ENCODE assay signal across 10 mouse cellular contexts in the genomic region with DNA sequence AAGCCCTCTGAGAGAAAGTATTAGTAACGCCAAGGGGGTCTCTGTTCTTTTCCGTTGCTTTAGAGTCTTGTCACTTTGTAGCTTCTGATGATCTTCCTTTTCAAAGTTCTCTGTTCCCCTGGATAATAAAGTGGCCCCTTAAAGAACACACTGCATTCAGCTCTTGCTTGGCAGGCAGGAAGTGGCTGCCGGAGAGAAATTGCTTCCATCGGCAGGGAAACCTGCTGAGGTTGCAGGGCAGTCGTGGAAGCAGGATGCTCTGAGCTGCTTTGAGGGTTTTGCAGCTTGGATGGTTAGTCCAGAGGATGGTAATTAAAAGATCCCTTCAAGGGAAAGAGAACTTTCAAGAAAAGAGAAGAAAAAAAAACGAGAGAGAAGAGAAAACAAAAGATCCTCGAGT. TPM values are rescaled to one million over a fixed set of nuclear protein-coding genes. Genes with fewer than 3 reads are reported as not detected.
A peak's percentile ranks its signal among the peaks of the same experiment; 100 is the strongest.
DNase-seq lines count a peak whose midpoint lies in the region; ATAC-seq and TF ChIP-seq lines count a peak whose summit lies in the region.
"Had no signal": no experiment of that assay in that cellular context is flagged by ENCODE, and none has a peak within 500 bp of the region (broad histone marks: within the 10 kb centered on the region; RNA-seq: fewer than 3 reads in every experiment).

No protein-coding gene starts in this region.

- 27% methylated on average over 7 of the region's 7 CpGs for WGBS in kidney, embryonic 16.5 days
- WGBS in thymus, adult 2 months: 31% methylated on average over 7 of the region's 7 CpGs
- WGBS in intestine, embryonic 15.5 days: 27% methylated on average over 7 of the region's 7 CpGs
- 55% methylated on average over 7 of the region's 7 CpGs for WGBS in midbrain, embryonic 13.5 days

- H3K4me2 ChIP-seq in kidney, embryonic 16.5 days (replicated peaks; ENCODE audit: low read depth, low read length): peak overlapping the region; percentile 35
- H3K4me2 ChIP-seq in intestine, embryonic 15.5 days (replicated peaks): peak overlapping the region; percentile 41
- no peak overlapping the region for H3K4me2 ChIP-seq in midbrain, embryonic 13.5 days (replicated peaks)

- peaks cover 14% of the 10 kb centered on the region for H3K4me1 ChIP-seq in kidney, embryonic 16.5 days (ENCODE audit: insufficient read depth, low read length)
- H3K4me1 ChIP-seq in thymus, adult 2 months (replicated peaks; ENCODE audit: control insufficient read depth, insufficient read depth, low read length): no peaks in the 10 kb centered on the region; the same call in 1 of the 2 replicates
- H3K4me1 ChIP-seq in intestine, embryonic 15.5 days (replicated peaks): peaks cover 3% of the 10 kb centered on the region; the same call in 1 of the 2 replicates
- no peaks in the 10 kb centered on the region for H3K4me1 ChIP-seq in midbrain, embryonic 13.5 days (replicated peaks)
- H3K4me1 ChIP-seq: midbrain, embryonic 10.5 days had no signal

- H3K27ac ChIP-seq in kidney, embryonic 16.5 days (ENCODE audit: low read length): no peak overlapping the region; the same call in 1 of the 2 replicates
- no peak overlapping the region for H3K27ac ChIP-seq in thymus, adult 2 months (ENCODE audit: control insufficient read depth, insufficient read depth, low read length)
- no peak overlapping the region for H3K27ac ChIP-seq in intestine, embryonic 15.5 days
- no peak overlapping the region for H3K27ac ChIP-seq in midbrain, embryonic 13.5 days
- H3K27ac ChIP-seq: midbrain, embryonic 10.5 days had no signal

- TF ChIP-seq POLR2A in thymus, adult 2 months (IDR thresholded peaks at IDR 0.05; ENCODE audit: control insufficient read depth, extremely low read depth, insufficient read depth, low read length, poor library complexity): no peak

- no peaks in the 10 kb centered on the region for H3K27me3 ChIP-seq in kidney, embryonic 16.5 days (ENCODE audit: insufficient read depth, low read length)
- no peaks in the 10 kb centered on the region for H3K27me3 ChIP-seq in thymus, adult 2 months (ENCODE audit: control insufficient read depth, insufficient read depth, low read length)
- no peaks in the 10 kb centered on the region for H3K27me3 ChIP-seq in intestine, embryonic 15.5 days (replicated peaks)
- no peaks in the 10 kb centered on the region for H3K27me3 ChIP-seq in midbrain, embryonic 13.5 days

- DNase-seq in kidney, adult 9 months: no peak
- DNase-seq in thymus, postnatal 14 days: peak; percentile 10
- no peak for DNase-seq in thymus, adult 2 months
- no peak for DNase-seq in cerebellum, postnatal 10 days
- DNase-seq in urinary bladder, postnatal 25 days (ENCODE audit: low spot score): no peak

- no peak for TF ChIP-seq CTCF in thymus, adult 2 months (IDR thresholded peaks at IDR 0.05; ENCODE audit: borderline replicate concordance, control insufficient read depth, extremely low read depth, insufficient read depth, low read length, poor library complexity)

- no peak overlapping the region for H3K9ac ChIP-seq in kidney, embryonic 16.5 days (replicated peaks; ENCODE audit: low read length)
- no peak overlapping the region for H3K9ac ChIP-seq in intestine, embryonic 15.5 days
- H3K9ac ChIP-seq in midbrain, embryonic 13.5 days (replicated peaks): no peak overlapping the region

- peak overlapping the region; percentile 4; the same call in 1 of the 2 replicates for H3K4me3 ChIP-seq in kidney, embryonic 16.5 days (ENCODE audit: low read length)
- H3K4me3 ChIP-seq in thymus, adult 2 months (ENCODE audit: control insufficient read depth, insufficient read depth, low read length): no peak overlapping the region
- no peak overlapping the region for H3K4me3 ChIP-seq in intestine, embryonic 15.5 days (replicated peaks)
- no peak overlapping the region for H3K4me3 ChIP-seq in midbrain, embryonic 13.5 days (replicated peaks)
- H3K4me3 ChIP-seq: midbrain, embryonic 10.5 days had no signal

- no peaks in the 10 kb centered on the region for H3K9me3 ChIP-seq in kidney, embryonic 16.5 days (ENCODE audit: low read length)
- H3K9me3 ChIP-seq in intestine, embryonic 15.5 days: no peaks in the 10 kb centered on the region
- no peaks in the 10 kb centered on the region for H3K9me3 ChIP-seq in midbrain, embryonic 13.5 days
- H3K9me3 ChIP-seq: G1E; midbrain, embryonic 10.5 days had no signal

- ATAC-seq in kidney, embryonic 16.5 days (ENCODE audit: low FRiP score, low TSS enrichment): peak; percentile 27; the same call in 1 of the 2 replicates
- ATAC-seq in intestine, embryonic 15.5 days: no peak
- no peak for ATAC-seq in midbrain, embryonic 13.5 days

- no peaks in the 10 kb centered on the region for H3K36me3 ChIP-seq in kidney, embryonic 16.5 days (ENCODE audit: insufficient read depth, low read length)
- no peaks in the 10 kb centered on the region for H3K36me3 ChIP-seq in thymus, adult 2 months (ENCODE audit: control insufficient read depth, insufficient read depth, low read length)
- no peaks in the 10 kb centered on the region for H3K36me3 ChIP-seq in intestine, embryonic 15.5 days
- no peaks in the 10 kb centered on the region for H3K36me3 ChIP-seq in midbrain, embryonic 13.5 days
- H3K36me3 ChIP-seq: G1E; midbrain, embryonic 10.5 days had no signal

RNA-seq across cellular contexts. Expression of a gene that starts 33.3 kb away (rescaled TPM):
- polyA plus RNA-seq in kidney, embryonic 16.5 days (2015; fragmentation: Nextera tagmentation; extraction: Ambion mirVana): 49.3 and 57.6 TPM in 2 replicates
- 23.7 and 44.1 TPM in 2 replicates for polyA plus RNA-seq in thymus, adult 2 months (2012; rRNA removed)
- 34.5 and 36.6 TPM in 2 replicates for polyA plus RNA-seq in intestine, embryonic 15.5 days (2015; fragmentation: Nextera tagmentation; extraction: Ambion mirVana)
- 28.1 and 30.1 TPM in 2 replicates for polyA plus RNA-seq in midbrain, embryonic 13.5 days (2015; fragmentation: Nextera tagmentation; extraction: Ambion mirVana)
